Mouse (Mus musculus) activated CD4-positive, CD25-positive, alpha-beta regulatory T cell, adult 4 months (primary cell): Measurements from ENCODE around the gene Ston1. TPM values are rescaled to one million over a fixed set of nuclear protein-coding genes. Genes with fewer than 3 reads are reported as not detected.
A peak's percentile ranks its signal among the peaks of the same experiment; 100 is the strongest.

Experiments
- ATAC-seq: one replicate; pipeline ENCODE4 v1.8.0; 2017
- polyA plus RNA-seq, 2 experiments: library from polyadenylated mRNA; unstranded; fragments of 100-300 nt; shearing (Covaris generic); gene quantifications; one replicate each; pipeline ENCODE4 v1.2.1; 2017

Ston1 gene
- polyA plus RNA-seq, 2 experiments from 2014 or later, result 1.1 to 4.4 TPM

GRCm38 (mm10) chr17:88588228-88588627, 9.3 kb upstream of the Ston1 start:
- ATAC-seq, result peak; percentile 62

GRCm38 (mm10) chr17:88590251-88590650, 7.2 kb upstream of the Ston1 start:
- ATAC-seq, result no peak

GRCm38 (mm10) chr17:88595071-88595470, 2.4 kb upstream of the Ston1 start:
- ATAC-seq, result no peak

GRCm38 (mm10) chr17:88596068-88596467, 1.4 kb upstream of the Ston1 start:
- no peak for ATAC-seq

GRCm38 (mm10) chr17:88596544-88597221, 801 bp upstream of the Ston1 start:
- ATAC-seq, result peak; percentile 76

DNA sequence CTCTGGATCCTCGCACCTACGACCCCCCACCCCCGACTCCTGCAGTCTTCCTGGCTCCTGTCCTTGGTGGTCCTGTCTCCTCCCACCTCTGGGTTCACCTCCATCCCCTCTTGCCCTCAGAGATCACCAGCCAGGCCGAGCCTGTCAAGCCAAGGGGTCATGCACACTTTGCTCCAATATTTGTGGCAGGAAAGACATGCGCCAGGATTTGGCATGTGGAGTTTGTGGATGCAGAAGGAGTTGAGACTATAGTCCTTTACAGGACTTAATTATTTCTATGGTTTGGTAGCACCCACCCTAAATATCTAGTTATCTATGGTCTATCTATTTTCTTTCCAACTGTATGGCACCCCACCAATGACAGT, 554 bp downstream of the Ston1 start:
- ATAC-seq, result no peak

DNA sequence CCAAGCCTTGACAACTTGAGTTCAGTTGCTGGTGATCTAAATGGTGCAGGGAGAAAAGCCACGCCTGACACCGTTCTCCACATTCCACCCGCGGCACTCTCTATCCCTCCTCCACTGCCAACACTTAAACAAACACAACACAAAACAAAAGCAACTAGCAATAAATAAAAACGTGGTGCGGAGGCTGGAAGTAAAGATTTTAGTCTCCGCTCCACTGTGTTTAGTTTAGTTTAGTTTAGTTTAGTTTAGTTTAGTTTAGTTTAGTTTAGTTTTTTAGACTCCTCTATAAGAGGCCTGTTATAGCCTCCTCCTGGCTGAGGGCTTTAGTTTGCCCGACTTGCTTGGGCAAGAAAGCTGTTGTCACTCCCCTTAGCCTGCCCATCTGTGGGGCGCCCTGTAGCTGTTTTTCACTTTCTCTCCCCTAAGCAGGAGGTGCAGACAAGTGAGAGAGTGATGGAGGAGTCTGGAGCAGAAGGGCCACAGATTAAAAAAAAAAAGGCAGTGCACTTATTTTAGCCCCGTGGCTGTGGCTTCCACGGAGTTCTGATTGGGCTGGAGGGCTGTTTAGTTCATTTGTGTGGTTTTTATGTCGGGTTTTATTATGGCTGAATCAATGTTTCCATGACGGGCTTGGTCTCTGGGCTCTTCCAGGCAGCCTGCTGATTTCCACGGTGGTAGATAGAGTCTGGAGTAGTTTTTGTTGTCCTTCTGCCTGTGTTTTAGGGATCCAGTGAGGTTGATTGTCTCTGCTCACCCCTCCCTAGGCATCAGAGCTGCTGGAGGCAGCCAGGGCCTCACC, 1.3 kb downstream of the Ston1 start:
- peak; percentile 58 for ATAC-seq

GRCm38 (mm10) chr17:88600492-88601026, 3.1 kb downstream of the Ston1 start:
- no peak for ATAC-seq

- no peak for ATAC-seq
Observed at GRCm38 (mm10) chr17:88603943-88604342, 6.5 kb downstream of the Ston1 start.

DNA sequence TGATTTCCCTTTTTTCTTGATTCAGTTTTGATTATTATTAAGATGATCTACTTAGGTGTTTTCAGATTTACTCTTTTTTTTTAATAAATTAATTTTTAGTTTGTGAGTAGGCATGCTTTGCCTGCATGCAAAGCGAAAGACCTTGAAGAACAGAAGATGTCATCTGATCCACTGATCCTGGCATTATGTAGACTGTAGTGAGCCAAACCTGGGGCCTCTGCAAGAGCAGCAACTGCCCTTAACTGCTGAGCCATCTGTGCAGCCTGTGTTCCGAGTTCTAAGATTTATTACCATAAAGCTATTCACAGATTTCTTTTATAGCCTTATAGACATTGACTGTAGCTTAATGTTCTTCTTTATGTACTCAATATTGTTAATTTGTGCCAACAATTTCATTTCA, 8.6 kb downstream of the Ston1 start:
- no peak for ATAC-seq

DNA sequence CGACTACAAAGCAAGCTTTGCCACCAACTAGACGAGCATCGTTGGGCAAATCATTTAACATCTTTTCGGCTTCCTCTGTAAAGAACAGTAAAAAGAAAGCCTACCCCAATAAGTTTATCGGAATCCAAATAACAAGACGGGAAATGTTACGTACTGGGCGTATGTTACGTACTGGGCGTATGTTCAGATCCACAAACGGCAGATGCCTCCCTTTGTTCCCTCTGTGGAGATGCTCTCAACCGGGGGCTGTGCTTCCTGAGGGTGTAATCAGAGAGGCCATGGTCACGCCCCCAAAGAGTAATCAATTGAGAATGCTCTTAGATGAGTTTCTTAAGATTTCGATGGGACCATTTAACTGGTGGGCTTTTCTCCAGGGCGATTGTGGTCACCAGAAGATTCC, 11.9 kb downstream of the Ston1 start:
- no peak for ATAC-seq

GRCm38 (mm10) chr17:88611057-88611456, 13.6 kb downstream of the Ston1 start:
- no peak for ATAC-seq

DNA sequence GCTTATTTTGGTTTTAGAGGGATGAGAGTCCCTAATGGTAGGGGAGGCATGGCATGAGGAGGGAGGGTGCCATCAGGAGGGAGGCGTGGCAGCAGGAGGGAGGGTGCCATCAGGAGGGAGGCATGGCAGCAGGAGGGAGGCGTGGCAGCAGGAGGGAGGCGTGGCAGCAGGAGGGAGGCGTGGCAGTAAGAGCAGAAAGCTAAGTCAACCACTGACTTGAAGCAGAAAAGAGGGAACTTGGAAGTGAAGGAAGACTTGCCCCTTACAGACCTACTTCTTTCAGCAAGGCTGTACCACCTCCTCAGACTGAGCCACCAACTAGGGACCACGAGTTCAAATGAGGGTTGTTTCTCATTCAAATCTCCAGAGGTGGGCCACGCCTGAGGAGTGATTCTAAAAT, 15.7 kb downstream of the Ston1 start:
- no peak for ATAC-seq

DNA sequence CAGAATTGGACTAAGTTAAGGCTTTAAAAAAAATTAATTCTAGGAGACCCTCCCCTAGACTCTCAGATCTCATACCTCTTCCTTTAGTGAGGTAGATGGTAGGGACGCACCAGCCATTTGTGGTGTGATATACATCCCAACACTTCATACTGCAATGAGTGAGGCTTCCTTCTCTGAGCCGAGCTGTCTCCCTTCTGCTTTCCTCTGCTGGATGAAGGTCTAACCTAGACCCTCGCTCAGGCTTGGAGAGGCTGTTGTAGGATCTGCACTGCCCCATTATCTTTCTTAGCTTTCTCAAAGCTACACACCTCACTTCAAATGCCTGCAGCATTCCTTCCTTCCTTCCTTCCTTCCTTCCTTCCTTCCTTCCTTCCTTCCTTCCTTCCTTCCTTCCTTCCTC, 16.2 kb downstream of the Ston1 start:
- no peak for ATAC-seq

- ATAC-seq, result no peak
Observed at GRCm38 (mm10) chr17:88614234-88614633, 16.8 kb downstream of the Ston1 start.

DNA sequence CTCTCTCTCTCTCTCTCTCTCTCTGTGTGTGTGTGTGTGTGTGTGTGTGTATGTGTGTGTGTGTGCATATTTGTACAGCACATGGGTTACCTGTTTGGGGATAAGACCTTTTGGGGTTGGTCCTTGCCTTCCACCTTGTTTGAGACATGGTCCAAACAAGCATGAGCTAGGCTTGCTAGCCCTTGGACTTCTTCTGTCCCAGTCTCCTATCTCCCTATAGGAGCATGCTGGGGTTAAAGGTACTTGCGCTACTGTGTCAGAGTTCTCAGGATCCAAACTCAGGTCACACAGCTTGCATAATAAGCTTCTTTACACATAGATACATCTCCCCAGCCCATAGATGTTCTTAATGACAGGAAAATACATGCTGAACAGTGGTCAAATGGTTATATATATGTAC, 17.2 kb downstream of the Ston1 start:
- ATAC-seq, result no peak

GRCm38 (mm10) chr17:88615492-88616155, 18.1 kb downstream of the Ston1 start:
- no peak for ATAC-seq

- ATAC-seq, result no peak
Observed at GRCm38 (mm10) chr17:88620935-88621334, 23.5 kb downstream of the Ston1 start.

DNA sequence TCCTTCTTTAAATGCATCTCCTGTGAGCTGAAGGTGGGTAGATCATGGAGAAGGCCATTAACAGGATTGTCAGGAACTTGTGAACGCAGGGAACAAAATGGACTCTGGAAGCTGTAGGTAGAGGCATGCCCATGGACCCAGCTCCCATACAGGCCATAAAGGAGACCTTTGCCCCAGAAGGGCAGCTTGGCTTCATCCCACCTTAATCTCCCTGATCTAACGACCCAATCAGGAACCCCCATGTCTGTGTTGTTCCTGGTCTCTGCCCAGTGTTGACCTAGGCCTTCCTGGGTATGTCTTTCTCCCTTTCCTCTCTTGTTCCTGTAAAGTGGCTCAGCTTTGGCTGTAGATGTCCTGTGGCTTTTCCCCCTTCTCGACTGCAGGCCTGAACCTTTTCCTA, 23.9 kb downstream of the Ston1 start:
- ATAC-seq, result no peak

GRCm38 (mm10) chr17:88622711-88623110, 25.2 kb downstream of the Ston1 start:
- no peak for ATAC-seq

- no peak for ATAC-seq
Observed at GRCm38 (mm10) chr17:88624386-88624785, 26.9 kb downstream of the Ston1 start.

DNA sequence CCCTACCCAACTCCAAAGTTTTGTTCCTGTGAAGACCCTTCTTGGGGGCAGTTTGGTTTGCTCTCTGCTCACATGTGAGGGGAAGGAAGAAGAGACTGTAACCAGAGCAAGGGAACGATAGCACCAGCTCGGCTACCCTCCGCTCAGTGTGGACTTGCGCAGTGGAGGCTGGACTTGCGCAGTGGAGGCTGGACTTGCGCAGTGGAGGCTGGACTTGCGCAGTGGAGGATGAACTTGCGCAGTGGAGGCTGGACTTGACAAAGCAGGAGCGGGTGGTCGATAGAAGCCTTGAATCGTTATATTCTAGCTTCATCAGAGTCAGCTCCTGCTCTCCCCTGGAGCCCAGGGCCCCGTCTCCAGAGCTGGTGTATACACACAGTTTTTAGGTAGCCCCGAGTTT, 27.9 kb downstream of the Ston1 start:
- ATAC-seq, result no peak

DNA sequence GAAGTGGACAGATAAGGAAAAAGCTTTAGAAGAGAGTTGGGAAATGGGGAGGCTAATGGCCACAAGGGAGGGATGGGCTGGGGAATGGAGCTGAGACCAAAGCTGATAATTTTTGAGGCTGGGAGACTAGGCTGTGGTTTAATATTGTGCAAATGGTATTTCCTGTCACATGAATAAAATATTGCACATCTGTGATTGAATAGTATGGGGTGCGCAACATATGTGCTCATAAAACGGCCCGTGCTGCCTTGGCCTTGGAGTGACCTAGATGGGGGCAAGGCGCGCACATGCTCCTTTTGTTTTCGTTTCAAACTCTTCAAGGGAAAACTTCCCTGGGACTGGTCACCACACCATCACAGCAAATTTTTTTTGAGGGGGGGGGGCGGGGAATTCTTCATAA, 28.4 kb downstream of the Ston1 start:
- no peak for ATAC-seq
